Mouse (Mus musculus) testis, postnatal 10 days (tissue): ENCODE measurements around the gene Cacna1a.
"Not testable (repeated sequence)": the region's sequence is repeated elsewhere in the genome, so short reads cannot be mapped to it uniquely, and the experiment has no call there.

Experiments used
- DNase-seq: peaks from one replicate; pipeline ENCODE4 v3.0.0; 2021; ENCODE audit warnings: low spot score

Gene Cacna1a

GRCm38 (mm10) chr8:84592015-84592662 is 203.9 kb downstream of the Cacna1a start:
- peak; percentile 87 for DNase-seq

- DNase-seq, result no peak
Measured at GRCm38 (mm10) chr8:84593143-84593542, 204.9 kb downstream of the Cacna1a start.

GRCm38 (mm10) chr8:84594099-84594780 is 206.0 kb downstream of the Cacna1a start:
- peak; percentile 91 for DNase-seq

- peak; percentile 68 for DNase-seq
Measured at GRCm38 (mm10) chr8:84595648-84596047, 207.4 kb downstream of the Cacna1a start.

GRCm38 (mm10) chr8:84599401-84599800 is 211.2 kb downstream of the Cacna1a start:
- no peak for DNase-seq

- DNase-seq, result no peak
Measured at GRCm38 (mm10) chr8:84600311-84600907, 212.2 kb downstream of the Cacna1a start.

- no peak for DNase-seq
Measured at GRCm38 (mm10) chr8:84601221-84601751, 213.0 kb downstream of the Cacna1a start.

- DNase-seq, result no peak
Measured at GRCm38 (mm10) chr8:84614512-84615223, 226.4 kb downstream of the Cacna1a start.

GRCm38 (mm10) chr8:84615666-84616485 is 227.6 kb downstream of the Cacna1a start:
- no peak for DNase-seq

GRCm38 (mm10) chr8:84617005-84617404 is 228.8 kb downstream of the Cacna1a start:
- no peak for DNase-seq

- no peak for DNase-seq
Measured at GRCm38 (mm10) chr8:84621102-84621625, 232.9 kb downstream of the Cacna1a start.

GRCm38 (mm10) chr8:84623425-84623824 is 235.2 kb downstream of the Cacna1a start:
- not testable (repeated sequence) for DNase-seq

- DNase-seq, result no peak
Measured at GRCm38 (mm10) chr8:84629586-84629985, 241.3 kb downstream of the Cacna1a start.

- DNase-seq, result no peak
Measured at GRCm38 (mm10) chr8:84630145-84630544, 241.9 kb downstream of the Cacna1a start.

- no peak for DNase-seq
Measured at GRCm38 (mm10) chr8:84631813-84632212, 243.6 kb downstream of the Cacna1a start.

- no peak for DNase-seq
Measured at GRCm38 (mm10) chr8:84633841-84634584, 245.8 kb downstream of the Cacna1a start.

GRCm38 (mm10) chr8:84634849-84635304 is 246.6 kb downstream of the Cacna1a start:
- DNase-seq, result peak; percentile 78

GRCm38 (mm10) chr8:84635397-84636050 is 247.3 kb downstream of the Cacna1a start:
- DNase-seq, result no peak

GRCm38 (mm10) chr8:84636051-84636691 is 247.9 kb downstream of the Cacna1a start:
- no peak for DNase-seq
